Mouse (Mus musculus) megakaryocyte, embryonic 14.5 days (primary cell): ENCODE measurements around the gene Grem2.

Source experiments
- FLI1 ChIP-seq: IDR thresholded peaks from 2 replicates; pipeline ENCODE4 v1.6.1; 2012; ENCODE audit warnings: low read length, inconsistent platforms, mixed read lengths
- GATA1 ChIP-seq: IDR thresholded peaks from 3 replicates; pipeline ENCODE4 v1.6.1; 2012; ENCODE audit warnings: mixed read lengths, low read length, inconsistent platforms, borderline replicate concordance

DNA sequence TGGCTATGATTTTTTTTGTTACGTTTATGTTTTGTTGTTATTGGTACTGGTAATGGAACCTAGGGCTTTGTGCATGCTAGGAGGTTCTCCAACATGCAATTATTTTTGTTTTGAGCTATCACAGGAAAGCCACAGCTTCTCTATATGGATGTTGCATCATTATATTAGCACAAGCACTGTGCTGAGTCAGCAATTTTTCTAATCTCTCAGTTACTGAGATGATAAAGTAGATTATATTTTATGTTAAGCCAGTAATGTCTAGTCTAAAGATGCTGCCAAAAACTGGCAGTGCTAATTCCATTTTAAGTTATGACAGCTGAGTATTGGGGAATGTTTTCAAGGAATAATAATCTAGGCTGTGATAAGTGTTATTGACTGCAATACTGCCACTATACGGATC is 133.0 kb downstream of the Grem2 start:
- TF ChIP-seq GATA1: no peak
- no peak for TF ChIP-seq FLI1
